Mouse (Mus musculus): ENCODE measurements around the gene Uhrf1.

- TF ChIP-seq CTCF (IDR thresholded peaks at IDR 0.05; ENCODE audit: low read depth, low read length) (no peak), TAL1 (conservative IDR thresholded peaks at IDR 0.05; ENCODE audit: low read depth, low read length) (no peak), GATA2 (IDR thresholded peaks at IDR 0.05; ENCODE audit: borderline replicate concordance, low read depth, low read length) (no peak), GATA1 (IDR thresholded peaks at IDR 0.05; ENCODE audit: borderline replicate concordance, low read length) (no peak)
Measured at GRCm38 (mm10) chr17:56300186-56300585, 2.9 kb upstream of the Uhrf1 start, which contains the start of gene Arrdc5.
